Mouse (Mus musculus) hindbrain, embryonic 10.5 days (tissue): ENCODE results near the gene Klhl40. TPM values are rescaled to one million over a fixed set of nuclear protein-coding genes. Genes with fewer than 3 reads are reported as not detected.

ENCODE experiments used
- DNase-seq: peaks from one replicate; pipeline ENCODE4 v3.0.0-alpha.2; 2017; ENCODE audit warnings: low spot score
- H3K27ac ChIP-seq: fragments of 300-500 bp; sonication (generic); 2 replicates; pipeline ENCODE4 v1.5.1; 2016; ENCODE audit warnings: mild to moderate bottlenecking, moderate library complexity
- H3K27me3 ChIP-seq: fragments of 300-500 bp; sonication (generic); 2 replicates; pipeline ENCODE4 v1.6.1; 2016; ENCODE audit warnings: mild to moderate bottlenecking; ENCODE audit not compliant: poor library complexity, insufficient read depth, severe bottlenecking
- H3K36me3 ChIP-seq: fragments of 300-500 bp; sonication (generic); 2 replicates; pipeline ENCODE4 v1.6.1; 2016; ENCODE audit warnings: mild to moderate bottlenecking, moderate library complexity
- H3K4me1 ChIP-seq: fragments of 300-500 bp; sonication (generic); replicated peaks from 2 replicates; pipeline ENCODE4 v1.6.1; 2016; ENCODE audit warnings: mild to moderate bottlenecking
- H3K4me3 ChIP-seq: fragments of 300-500 bp; sonication (generic); 2 replicates; pipeline ENCODE4 v1.5.1; 2016; ENCODE audit warnings: mild to moderate bottlenecking, moderate library complexity
- H3K9me3 ChIP-seq: fragments of 300-500 bp; sonication (generic); 2 replicates; pipeline ENCODE4 v1.6.1; 2016; ENCODE audit warnings: mild to moderate bottlenecking, moderate library complexity
- WGBS: fragments of 180-500 bp; shearing (Covaris S2); methylation state at CpG from one replicate; pipeline ENCODE4 v1.1.7; 2016; 5-methylcytosine and 5-hydroxymethylcytosine counted together
- polyA plus RNA-seq: library from polyadenylated mRNA; unstranded; fragments of >200 nt; fragmentation: Nextera tagmentation; extraction: Ambion mirVana; gene quantifications from 2 replicates; pipeline ENCODE4 v1.2.1, GENCODE M21; 2016

The Klhl40 gene
- 0.06 and 0.16 TPM in 2 replicates for polyA plus RNA-seq

DNA sequence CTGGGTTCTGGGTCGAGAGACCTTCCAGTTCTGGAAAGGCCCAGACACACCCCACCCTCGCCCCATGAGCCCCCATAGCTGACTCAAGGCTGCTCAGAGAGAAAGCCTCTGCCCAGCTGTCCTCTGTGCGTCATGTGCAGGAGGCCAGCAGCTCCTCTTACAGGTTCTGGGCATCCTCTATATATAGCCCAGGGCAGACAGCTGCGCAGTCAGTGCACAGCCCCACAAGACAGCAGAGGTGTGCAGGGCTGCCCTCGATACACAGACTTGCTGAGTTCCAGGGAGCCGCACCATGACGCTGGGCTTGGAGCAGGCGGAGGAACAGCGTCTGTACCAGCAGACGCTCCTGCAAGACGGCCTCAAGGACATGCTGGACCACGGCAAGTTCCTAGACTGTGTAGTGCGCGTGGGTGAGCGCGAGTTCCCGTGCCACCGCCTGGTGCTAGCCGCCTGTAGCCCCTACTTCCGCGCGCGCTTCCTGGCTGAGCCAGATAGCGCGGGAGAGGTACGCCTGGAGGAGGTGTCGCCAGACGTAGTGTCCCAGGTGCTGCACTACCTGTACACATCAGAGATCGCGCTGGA lies at the start of gene Klhl40:
Gene Klhl40, plus strand, starts transcription at position 124 of the 582 bp plus-strand sequence.
- Histone ChIP-seq H3K9me3 (no peaks in the 10 kb centered on the region), H3K36me3 (no peaks in the 10 kb centered on the region), H3K27me3 (peaks cover 56% of the 10 kb centered on the region), H3K4me1 (peaks cover 13% of the 10 kb centered on the region), H3K27ac (no peak within 1 kb of the TSS), H3K4me3 (peak within 1 kb of the TSS; percentile 47)
- no peak for DNase-seq
- WGBS = 23% methylated on average over 30 of the region's 30 CpGs

DNA sequence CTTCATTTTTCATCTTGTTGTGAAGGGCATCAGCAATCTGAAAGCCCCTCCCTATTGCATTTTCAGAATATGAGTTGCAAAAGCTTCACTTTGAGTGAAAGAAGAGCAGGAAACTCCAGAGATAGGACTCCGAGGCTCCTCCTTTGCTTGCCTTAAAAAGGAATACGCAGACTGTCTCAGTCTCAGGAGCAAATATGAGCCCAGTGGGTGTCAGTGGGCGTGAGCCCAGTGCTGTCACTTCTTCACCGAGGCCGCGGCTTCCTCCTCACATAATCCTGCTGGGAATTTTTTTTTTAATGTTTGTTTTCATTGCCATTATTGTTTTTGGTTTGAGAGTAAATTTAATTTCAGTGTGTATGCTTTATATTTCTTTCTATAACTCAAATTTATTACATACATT lies 36.9 kb upstream of the Klhl40 start:
- Histone ChIP-seq H3K36me3 (peaks cover 79% of the 10 kb centered on the region), H3K4me3 (no peak overlapping the region), H3K4me1 (no peaks in the 10 kb centered on the region), H3K9me3 (no peaks in the 10 kb centered on the region), H3K27me3 (no peaks in the 10 kb centered on the region), H3K27ac (no peak overlapping the region)
- WGBS = 92% methylated on average over 6 of the region's 6 CpGs
- no peak for DNase-seq

DNA sequence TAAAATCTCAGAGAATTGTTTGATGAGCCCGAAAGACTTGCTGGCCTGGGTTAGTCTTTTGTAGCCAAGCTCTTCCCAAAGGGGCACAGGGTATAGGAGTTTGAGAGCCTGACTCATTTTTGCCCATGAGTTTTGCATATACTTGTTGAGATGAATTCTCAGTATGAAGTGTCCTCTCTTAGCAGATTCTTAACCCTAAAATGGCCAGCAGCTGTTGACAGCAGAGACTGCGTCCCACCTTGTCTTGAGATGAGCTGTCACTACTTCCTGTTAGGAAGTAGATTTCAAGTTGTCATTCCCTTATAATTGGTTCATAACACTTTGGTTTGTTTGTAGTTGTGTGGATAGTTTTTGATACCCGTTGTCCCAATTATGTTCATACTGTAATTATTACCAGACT lies 36.2 kb upstream of the Klhl40 start:
- Histone ChIP-seq H3K4me1 (no peaks in the 10 kb centered on the region), H3K27ac (no peak overlapping the region), H3K36me3 (peaks cover 79% of the 10 kb centered on the region), H3K9me3 (no peaks in the 10 kb centered on the region), H3K27me3 (no peaks in the 10 kb centered on the region), H3K4me3 (no peak overlapping the region)
- WGBS = 90% methylated on average over 3 of the region's 3 CpGs
- no peak for DNase-seq

DNA sequence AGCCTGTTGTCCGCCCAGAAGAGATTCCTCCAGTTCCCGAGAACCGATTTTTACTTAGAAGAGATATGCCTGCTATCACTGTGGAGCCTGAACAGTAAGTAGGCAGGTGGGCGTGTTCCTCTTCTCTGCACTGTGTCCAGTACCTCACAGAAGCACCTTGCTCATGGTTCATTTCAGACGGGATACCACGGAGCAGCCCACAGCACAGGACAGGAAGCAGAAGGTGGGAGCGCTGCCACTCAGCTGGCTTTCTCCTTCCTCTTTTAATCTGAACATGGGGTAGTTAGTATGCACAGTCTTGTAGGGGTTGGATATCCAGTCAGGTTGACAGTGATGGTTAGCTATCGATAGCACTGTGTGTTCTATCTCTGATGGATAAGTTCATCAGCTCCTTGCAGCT lies 33.4 kb upstream of the Klhl40 start:
- no peak for DNase-seq
- Histone ChIP-seq H3K4me3 (no peak overlapping the region), H3K9me3 (no peaks in the 10 kb centered on the region), H3K36me3 (peaks cover 93% of the 10 kb centered on the region), H3K27me3 (no peaks in the 10 kb centered on the region), H3K27ac (no peak overlapping the region), H3K4me1 (no peaks in the 10 kb centered on the region)
- 90% methylated on average over 8 of the region's 8 CpGs for WGBS

DNA sequence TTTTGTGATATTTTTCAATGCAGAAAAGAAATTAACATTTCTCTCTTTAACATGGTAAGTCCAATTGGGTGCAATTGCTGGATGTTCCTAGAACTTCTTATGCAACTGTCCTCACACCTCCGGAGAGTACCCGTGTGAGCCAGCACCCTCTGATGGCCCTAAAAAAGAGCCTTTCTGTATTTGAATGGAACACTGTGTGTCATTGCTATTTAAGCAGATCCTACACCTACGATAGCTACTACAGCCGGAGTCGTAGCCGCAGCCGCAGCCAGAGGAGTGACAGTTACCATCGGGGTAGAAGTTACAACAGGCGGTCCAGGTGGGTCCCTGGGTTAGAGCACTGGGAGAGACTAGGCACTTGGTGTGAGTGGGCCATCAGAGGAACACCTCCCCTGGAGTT lies 24.6 kb upstream of the Klhl40 start:
- Histone ChIP-seq H3K9me3 (no peaks in the 10 kb centered on the region), H3K27me3 (no peaks in the 10 kb centered on the region; the same call in 1 of the 2 replicates), H3K36me3 (peaks cover 96% of the 10 kb centered on the region), H3K4me1 (peaks cover 4% of the 10 kb centered on the region), H3K27ac (no peak overlapping the region), H3K4me3 (no peak overlapping the region)
- DNase-seq = no peak
- whole genome bisulfite sequencing = 95% methylated on average over 9 of the region's 9 CpGs

DNA sequence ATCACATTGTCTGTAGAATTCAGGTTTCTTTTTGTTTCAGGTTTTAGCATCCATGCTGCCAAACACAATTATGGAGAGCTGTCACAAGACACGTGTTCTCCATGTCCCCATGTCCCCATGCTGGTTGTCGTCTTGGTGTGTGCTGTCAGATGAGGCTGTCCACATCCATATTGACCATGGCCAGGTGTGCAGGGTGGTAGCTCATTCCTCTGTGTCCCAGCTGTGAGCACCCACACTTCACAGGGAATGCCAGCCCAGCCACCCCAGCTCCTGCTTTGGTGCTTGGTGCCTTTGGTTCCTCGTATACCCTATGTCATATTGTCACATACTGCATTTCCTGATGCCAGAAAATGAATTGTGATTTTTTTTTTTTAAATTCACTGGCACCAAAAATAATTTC lies 22.8 kb upstream of the Klhl40 start:
- H3K4me1 ChIP-seq = peaks cover 22% of the 10 kb centered on the region
- no peak for DNase-seq
- no peaks in the 10 kb centered on the region for H3K9me3 ChIP-seq
- H3K36me3 ChIP-seq = peaks cover 79% of the 10 kb centered on the region
- 96% methylated on average over 3 of the region's 3 CpGs for WGBS
- H3K4me3 ChIP-seq = no peak overlapping the region
- H3K27ac ChIP-seq = no peak overlapping the region
- H3K27me3 ChIP-seq = no peaks in the 10 kb centered on the region; the same call in 1 of the 2 replicates

DNA sequence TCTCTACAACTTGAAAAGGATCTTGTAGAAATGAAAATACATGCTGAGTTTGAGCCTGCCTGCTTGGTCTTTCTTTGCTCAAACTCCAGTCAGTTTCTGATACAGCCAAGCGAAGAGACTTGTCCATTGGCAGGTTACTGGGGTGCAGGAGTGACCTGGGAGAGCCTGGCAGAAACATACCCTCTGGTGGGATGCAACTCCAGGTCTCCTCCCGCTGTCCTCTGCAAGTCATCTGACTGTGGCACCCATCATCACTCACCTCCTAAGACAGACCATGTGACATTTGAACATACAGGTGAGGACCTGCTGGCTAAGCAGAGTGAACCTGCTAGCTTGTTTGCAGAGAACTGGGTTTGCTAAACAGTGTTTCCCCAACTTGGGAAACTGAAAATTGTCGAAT lies 20.6 kb upstream of the Klhl40 start:
- DNase-seq = no peak
- peaks cover 60% of the 10 kb centered on the region for H3K36me3 ChIP-seq
- WGBS = 88% methylated on average over 3 of the region's 3 CpGs
- no peaks in the 10 kb centered on the region for H3K9me3 ChIP-seq
- H3K27me3 ChIP-seq = no peaks in the 10 kb centered on the region; the same call in 1 of the 2 replicates
- H3K27ac ChIP-seq = no peak overlapping the region
- H3K4me1 ChIP-seq = peaks cover 41% of the 10 kb centered on the region
- no peak overlapping the region for H3K4me3 ChIP-seq

DNA sequence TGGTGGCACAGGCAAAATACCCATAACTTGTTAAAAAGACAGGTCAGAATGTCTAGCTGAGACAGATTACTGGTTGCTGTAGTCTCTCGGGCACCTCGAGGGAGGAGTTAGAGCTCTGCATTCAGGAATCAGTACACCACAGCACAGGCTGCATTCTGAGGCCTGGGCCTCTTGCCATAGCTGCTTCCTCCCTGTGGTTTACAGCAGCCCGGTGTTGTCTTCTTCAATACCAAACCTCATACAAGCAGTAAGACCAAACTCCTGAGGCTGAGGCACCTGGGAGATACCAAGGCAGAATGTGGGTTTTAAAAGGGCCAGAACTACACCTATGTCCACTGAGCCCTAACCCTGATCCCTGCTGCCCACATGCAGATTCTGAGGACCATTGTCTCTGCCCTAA lies 20.0 kb upstream of the Klhl40 start:
- peaks cover 48% of the 10 kb centered on the region for H3K4me1 ChIP-seq
- H3K9me3 ChIP-seq = no peaks in the 10 kb centered on the region
- no peak overlapping the region for H3K4me3 ChIP-seq
- peaks cover 59% of the 10 kb centered on the region for H3K36me3 ChIP-seq
- WGBS = 80% methylated on average over 3 of the region's 3 CpGs
- no peaks in the 10 kb centered on the region; the same call in 1 of the 2 replicates for H3K27me3 ChIP-seq
- 0 out of 2 replicates have a peak overlapping the region, but pooled peaks have one; percentile 8 for H3K27ac ChIP-seq
- no peak for DNase-seq

DNA sequence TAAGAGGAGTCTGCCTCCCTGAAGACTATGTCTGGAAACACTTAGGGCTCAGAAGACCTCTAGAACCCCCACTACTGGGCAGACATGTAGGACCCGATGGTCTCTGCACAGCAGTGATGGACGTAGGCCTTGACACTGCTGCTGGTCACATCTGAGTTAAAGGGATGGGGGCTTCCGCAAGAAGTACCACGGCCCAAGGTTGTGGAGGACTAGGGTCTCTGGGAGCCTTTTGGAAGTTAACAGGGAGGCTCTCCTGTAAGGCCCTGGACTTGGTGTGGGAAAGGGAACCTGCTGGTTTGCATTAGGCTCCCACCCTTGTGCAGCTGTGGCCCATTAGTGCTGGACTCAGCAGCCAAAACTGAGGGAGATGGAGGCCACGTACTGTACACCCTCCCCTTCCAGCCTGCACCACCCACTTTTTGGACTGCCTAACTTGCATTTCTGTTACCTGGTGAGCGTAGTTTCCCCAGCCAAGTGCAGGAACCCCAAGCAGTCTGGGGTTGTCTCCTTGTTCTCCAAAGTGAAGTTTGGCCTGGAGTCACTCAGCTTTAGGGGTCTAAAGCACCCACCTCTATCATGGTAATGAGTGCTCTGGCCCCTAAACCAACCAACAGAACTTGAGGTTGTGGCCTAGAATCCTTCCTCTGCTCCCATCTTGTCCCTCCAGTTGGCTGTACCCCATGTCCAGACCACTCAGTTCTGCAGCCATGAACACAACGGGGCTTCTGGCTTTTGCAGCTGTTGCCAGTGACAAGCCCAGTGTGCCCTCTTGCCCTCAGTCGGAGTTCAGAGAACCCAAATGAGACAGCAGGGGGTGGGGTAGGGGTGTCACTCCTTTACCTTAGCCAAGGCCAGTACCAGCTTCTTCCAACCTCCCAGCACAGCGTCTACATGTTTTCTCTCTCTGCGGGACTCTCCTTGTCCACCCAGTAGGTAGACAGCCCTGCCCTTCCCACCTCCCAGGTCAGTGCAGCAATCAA lies 19.3 kb upstream of the Klhl40 start:
- Histone ChIP-seq H3K9me3 (no peaks in the 10 kb centered on the region), H3K27me3 (no peaks in the 10 kb centered on the region; the same call in 1 of the 2 replicates), H3K36me3 (peaks cover 59% of the 10 kb centered on the region), H3K4me3 (peak overlapping the region; percentile 83), H3K4me1 (peaks cover 48% of the 10 kb centered on the region), H3K27ac (0 out of 2 replicates have a peak overlapping the region, but pooled peaks have one; percentile 8)
- 46% methylated on average over 10 of the region's 10 CpGs for WGBS
- DNase-seq = peak; percentile 27

DNA sequence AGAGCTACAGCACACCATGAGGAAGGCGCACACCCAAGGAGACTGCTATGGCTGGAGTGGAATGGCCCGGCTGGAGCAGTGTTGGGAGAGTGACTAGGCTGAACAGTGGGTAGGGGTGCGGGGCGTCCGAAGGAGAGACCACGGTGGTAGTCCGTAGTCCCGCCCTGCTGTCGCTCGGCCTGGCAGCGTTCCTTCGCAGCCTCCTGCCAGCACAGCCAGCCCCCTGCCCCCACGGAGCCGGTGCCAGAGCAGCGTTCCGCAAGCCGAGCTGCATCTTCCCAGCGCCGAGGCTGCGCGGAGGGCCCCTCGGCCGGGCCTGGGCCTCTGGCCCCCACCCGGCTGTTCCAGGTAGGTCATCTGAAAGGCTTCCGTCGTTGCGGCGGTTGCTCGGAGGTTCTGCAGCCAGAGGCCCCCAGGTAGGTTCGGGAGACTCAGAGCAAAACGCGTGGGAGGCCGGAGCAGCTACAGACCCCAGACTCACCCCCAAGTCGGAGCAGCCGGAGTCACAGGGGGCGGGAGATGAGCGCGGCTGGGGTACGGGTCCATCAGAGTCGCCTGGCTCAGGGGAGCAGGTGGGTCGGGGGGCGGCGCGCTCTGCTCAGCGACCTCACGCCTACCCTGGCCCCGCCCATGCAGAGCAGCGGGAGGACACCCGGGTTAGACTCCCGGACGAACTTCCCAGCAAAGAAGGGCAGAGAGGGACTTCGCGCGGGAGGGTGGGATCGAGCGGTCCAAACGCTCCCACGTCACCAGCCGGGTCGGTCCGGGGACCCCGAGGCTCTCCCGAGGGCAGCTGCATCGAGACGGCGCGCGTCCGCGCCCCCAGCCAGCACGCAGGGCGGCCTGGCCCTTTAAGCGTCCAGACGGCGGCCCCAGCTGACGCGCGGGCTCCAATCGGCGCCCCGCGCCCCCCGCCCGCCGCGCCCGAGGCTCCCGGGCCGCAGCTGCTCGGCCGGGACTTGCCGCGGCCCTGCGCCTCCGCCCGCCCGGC lies 18.0 kb upstream of the Klhl40 start, which contains the start of gene Zfp651:
Gene Zfp651, plus strand, starts transcription at position 240 of the 991 bp plus-strand sequence.
- DNase-seq = peak; percentile 82
- H3K9me3 ChIP-seq = no peaks in the 10 kb centered on the region
- under 1% methylated on average over 97 of the region's 97 CpGs for WGBS
- no peaks in the 10 kb centered on the region; the same call in 1 of the 2 replicates for H3K27me3 ChIP-seq
- H3K4me3 ChIP-seq = peak within 1 kb of the TSS; percentile 83
- H3K36me3 ChIP-seq = peaks cover 59% of the 10 kb centered on the region
- peaks cover 48% of the 10 kb centered on the region for H3K4me1 ChIP-seq
- H3K27ac ChIP-seq = peak within 1 kb of the TSS; percentile 97

DNA sequence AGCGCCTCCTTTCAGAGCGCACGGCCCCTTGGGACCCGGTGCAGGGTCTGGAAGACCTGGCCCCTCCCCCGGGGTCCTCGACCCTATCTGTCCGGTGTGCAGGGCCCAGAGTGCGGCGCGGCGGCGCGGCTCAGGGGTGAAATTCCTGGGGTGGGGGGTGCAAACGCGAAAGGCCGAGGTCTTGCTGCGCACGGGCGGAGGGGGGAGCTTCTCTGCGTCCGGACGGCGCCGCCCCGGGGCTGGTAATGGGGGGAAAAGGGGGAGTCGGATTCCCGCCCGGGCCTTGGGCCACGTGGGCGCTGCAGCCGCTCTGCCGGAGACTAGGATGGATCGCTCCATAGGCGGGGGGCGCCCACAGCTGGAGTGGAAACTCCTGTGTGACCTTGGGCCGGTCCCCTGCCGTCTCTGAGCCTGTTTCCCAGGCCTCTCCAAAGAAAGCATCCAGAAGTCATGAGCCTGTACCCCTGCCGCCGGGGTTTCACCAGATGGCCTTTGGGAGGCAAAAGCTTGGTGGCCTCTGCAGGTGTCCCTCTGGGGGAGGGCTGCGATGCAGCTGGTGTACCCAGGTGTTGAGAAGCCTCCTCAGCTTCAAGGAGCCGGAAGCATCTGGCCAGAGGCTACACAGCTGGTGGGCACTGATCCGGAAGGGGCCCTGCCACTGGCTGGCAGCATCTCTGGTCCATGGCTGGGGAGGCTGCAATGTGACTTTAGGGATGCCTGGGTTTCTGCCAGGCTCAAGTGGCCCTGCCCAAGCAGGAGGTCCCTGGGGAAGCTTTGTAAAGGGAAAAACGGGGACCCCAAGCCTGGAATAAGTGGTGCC lies 16.9 kb upstream of the Klhl40 start:
- peak; percentile 87 for DNase-seq
- Histone ChIP-seq H3K27ac (peak overlapping the region; percentile 97), H3K4me1 (peaks cover 48% of the 10 kb centered on the region), H3K4me3 (peak overlapping the region; percentile 83), H3K9me3 (no peaks in the 10 kb centered on the region), H3K27me3 (no peaks in the 10 kb centered on the region; the same call in 1 of the 2 replicates), H3K36me3 (peaks cover 59% of the 10 kb centered on the region)
- 2% methylated on average over 43 of the region's 43 CpGs for WGBS
